Mouse (Mus musculus): ENCODE data around the gene Ppip5k1. TPM values are rescaled to one million over a fixed set of nuclear protein-coding genes. Genes with fewer than 3 reads are reported as not detected.

Ppip5k1 gene
- polyA plus RNA-seq, 1 experiment from 2014 or later: 21.2 TPM

- Histone ChIP-seq H3K4me2 (ENCODE audit: low read depth, low read length) (no peak overlapping the region), H3K9me3 (replicated peaks; ENCODE audit: control insufficient read depth, low read length) (no peaks in the 10 kb centered on the region), H3K4me3 (replicated peaks; ENCODE audit: low read length) (no peak overlapping the region), H3K36me3 (ENCODE audit: control insufficient read depth, insufficient read depth, low read length) (peaks cover 5% of the 10 kb centered on the region; the same call in 1 of the 2 replicates), H3K9ac (ENCODE audit: low read length) (no peak overlapping the region), H3K27ac (ENCODE audit: low read length) (no peak overlapping the region), H3K4me1 (ENCODE audit: control insufficient read depth, insufficient read depth, low read length) (no peaks in the 10 kb centered on the region), H3K27me3 (ENCODE audit: control insufficient read depth, insufficient read depth, low read length) (no peaks in the 10 kb centered on the region)
- ATAC-seq (ENCODE audit: insufficient read depth, low FRiP score): no peak
- 89% methylated on average over 10 of the region's 10 CpGs for WGBS
These were observed 32.2 kb downstream of the Ppip5k1 start for GRCm38 (mm10) chr2:121323041-121323440.

DNA sequence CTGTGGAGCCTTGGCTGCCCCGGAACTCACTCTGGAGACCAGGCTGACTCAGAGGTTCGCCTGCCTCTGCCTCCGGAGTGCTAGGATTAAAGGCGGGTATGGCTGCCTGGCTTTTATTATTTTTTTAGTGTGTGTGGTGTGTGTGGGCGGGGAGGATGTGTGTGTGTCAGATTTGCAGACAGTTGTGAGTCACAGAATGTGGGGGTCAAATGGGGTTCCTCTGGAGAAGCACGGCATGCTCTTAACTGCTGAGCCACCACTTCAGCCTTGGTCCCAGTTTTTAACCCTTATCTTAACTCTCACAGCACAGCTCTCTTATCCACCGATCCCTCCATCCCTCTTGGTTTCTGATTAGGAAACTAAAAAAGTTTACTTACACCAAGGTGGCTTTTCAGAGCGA, 38.9 kb downstream of the Ppip5k1 start:
- no peak for ATAC-seq (ENCODE audit: insufficient read depth, low FRiP score)
- no peaks in the 10 kb centered on the region for H3K27me3 ChIP-seq (ENCODE audit: control insufficient read depth, insufficient read depth, low read length)
- no peak overlapping the region for H3K4me3 ChIP-seq (replicated peaks; ENCODE audit: low read length)
- H3K9me3 ChIP-seq (replicated peaks; ENCODE audit: control insufficient read depth, low read length): no peaks in the 10 kb centered on the region
- no peak overlapping the region for H3K9ac ChIP-seq (ENCODE audit: low read length)
- no peaks in the 10 kb centered on the region for H3K4me1 ChIP-seq (ENCODE audit: control insufficient read depth, insufficient read depth, low read length)
- H3K27ac ChIP-seq (ENCODE audit: low read length): no peak overlapping the region
- no peak overlapping the region for H3K4me2 ChIP-seq (ENCODE audit: low read depth, low read length)
- H3K36me3 ChIP-seq (ENCODE audit: control insufficient read depth, insufficient read depth, low read length): peaks cover 1% of the 10 kb centered on the region; the same call in 1 of the 2 replicates
- 73% methylated on average over 8 of the region's 8 CpGs for WGBS

GRCm38 (mm10) chr2:121308997-121309416, 46.2 kb downstream of the Ppip5k1 start:
- peak overlapping the region; percentile 18; the same call in 1 of the 2 replicates for H3K4me3 ChIP-seq (replicated peaks; ENCODE audit: low read length)
- 0 out of 2 replicates have a peak overlapping the region, but pooled peaks have one; percentile 24 for H3K9ac ChIP-seq (ENCODE audit: low read length)
- no peaks in the 10 kb centered on the region; the same call in 1 of the 2 replicates for H3K4me1 ChIP-seq (ENCODE audit: control insufficient read depth, insufficient read depth, low read length)
- peak overlapping the region; percentile 30; the same call in 1 of the 2 replicates for H3K27ac ChIP-seq (ENCODE audit: low read length)
- ATAC-seq (ENCODE audit: insufficient read depth, low FRiP score): peak; percentile 56; the same call in 1 of the 2 replicates
- no peaks in the 10 kb centered on the region for H3K27me3 ChIP-seq (ENCODE audit: control insufficient read depth, insufficient read depth, low read length)
- H3K4me2 ChIP-seq (ENCODE audit: low read depth, low read length): peak overlapping the region; percentile 28
- H3K36me3 ChIP-seq (ENCODE audit: control insufficient read depth, insufficient read depth, low read length): 0 out of 2 replicates have a peak, but pooled peaks cover 8% of the 10 kb centered on the region
- H3K9me3 ChIP-seq (replicated peaks; ENCODE audit: control insufficient read depth, low read length): no peaks in the 10 kb centered on the region
- 20% methylated on average over 5 of the region's 5 CpGs for WGBS

DNA sequence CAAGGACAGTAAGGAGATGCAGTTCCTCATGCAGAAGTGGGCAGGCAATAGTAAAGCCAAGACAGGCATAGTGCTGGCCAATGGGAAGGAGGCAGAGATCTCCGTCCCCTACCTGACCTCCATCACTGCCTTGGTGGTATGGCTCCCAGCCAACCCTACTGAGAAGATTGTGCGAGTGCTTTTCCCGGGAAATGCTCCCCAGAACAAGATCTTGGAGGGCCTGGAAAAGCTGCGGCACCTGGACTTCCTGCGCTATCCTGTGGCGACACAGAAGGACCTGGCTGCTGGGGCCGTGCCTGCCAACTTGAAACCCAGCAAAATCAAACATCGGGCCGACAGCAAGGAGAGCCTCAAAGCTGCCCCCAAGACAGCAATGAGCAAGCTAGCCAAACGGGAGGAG, 55.2 kb downstream of the Ppip5k1 start:
- Histone ChIP-seq H3K9ac (ENCODE audit: low read length) (no peak overlapping the region), H3K4me3 (replicated peaks; ENCODE audit: low read length) (no peak overlapping the region), H3K27ac (ENCODE audit: low read length) (no peak overlapping the region), H3K27me3 (ENCODE audit: control insufficient read depth, insufficient read depth, low read length) (no peaks in the 10 kb centered on the region), H3K4me1 (ENCODE audit: control insufficient read depth, insufficient read depth, low read length) (peaks cover 20% of the 10 kb centered on the region), H3K4me2 (ENCODE audit: low read depth, low read length) (no peak overlapping the region), H3K36me3 (ENCODE audit: control insufficient read depth, insufficient read depth, low read length) (peaks cover 6% of the 10 kb centered on the region; the same call in 1 of the 2 replicates), H3K9me3 (replicated peaks; ENCODE audit: control insufficient read depth, low read length) (no peaks in the 10 kb centered on the region)
- ATAC-seq (ENCODE audit: insufficient read depth, low FRiP score): no peak
- WGBS: 74% methylated on average over 10 of the region's 10 CpGs

- Histone ChIP-seq H3K27me3 (ENCODE audit: control insufficient read depth, insufficient read depth, low read length) (no peaks in the 10 kb centered on the region), H3K4me2 (ENCODE audit: low read depth, low read length) (no peak overlapping the region), H3K36me3 (ENCODE audit: control insufficient read depth, insufficient read depth, low read length) (peaks cover 4% of the 10 kb centered on the region; the same call in 1 of the 2 replicates), H3K4me1 (ENCODE audit: control insufficient read depth, insufficient read depth, low read length) (peaks cover 24% of the 10 kb centered on the region), H3K9me3 (replicated peaks; ENCODE audit: control insufficient read depth, low read length) (no peaks in the 10 kb centered on the region), H3K4me3 (replicated peaks; ENCODE audit: low read length) (no peak overlapping the region), H3K27ac (ENCODE audit: low read length) (no peak overlapping the region), H3K9ac (ENCODE audit: low read length) (no peak overlapping the region)
- no peak for ATAC-seq (ENCODE audit: insufficient read depth, low FRiP score)
- 83% methylated on average over 17 of the region's 17 CpGs for WGBS
These were observed 55.7 kb downstream of the Ppip5k1 start for GRCm38 (mm10) chr2:121299471-121299870.

DNA sequence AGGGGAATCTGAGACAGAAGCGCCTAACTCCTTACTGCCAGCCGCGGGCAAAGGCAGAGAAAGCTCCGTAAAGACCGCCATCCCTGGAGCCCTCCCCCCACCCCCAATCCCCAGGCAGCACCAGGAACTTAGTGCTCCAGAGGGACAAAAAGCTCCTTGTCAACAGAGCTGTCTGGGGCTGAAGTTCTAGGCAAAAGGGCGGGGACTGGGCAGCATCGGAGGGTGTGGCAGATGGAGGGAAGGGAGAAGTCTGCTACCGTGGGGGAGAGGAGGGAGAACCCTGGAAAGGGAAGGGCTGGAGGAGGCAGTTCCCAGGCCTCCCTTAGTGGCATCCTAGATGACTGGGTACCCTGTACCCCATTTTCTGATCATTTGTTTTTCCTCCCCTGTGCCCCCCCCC, 57.1 kb downstream of the Ppip5k1 start:
- Histone ChIP-seq H3K36me3 (ENCODE audit: control insufficient read depth, insufficient read depth, low read length) (no peaks in the 10 kb centered on the region; the same call in 1 of the 2 replicates), H3K27me3 (ENCODE audit: control insufficient read depth, insufficient read depth, low read length) (no peaks in the 10 kb centered on the region), H3K9me3 (replicated peaks; ENCODE audit: control insufficient read depth, low read length) (no peaks in the 10 kb centered on the region), H3K27ac (ENCODE audit: low read length) (no peak overlapping the region), H3K4me3 (replicated peaks; ENCODE audit: low read length) (no peak overlapping the region), H3K4me1 (ENCODE audit: control insufficient read depth, insufficient read depth, low read length) (peaks cover 31% of the 10 kb centered on the region), H3K9ac (ENCODE audit: low read length) (no peak overlapping the region), H3K4me2 (ENCODE audit: low read depth, low read length) (peak overlapping the region; percentile 16; the same call in 1 of the 2 replicates)
- WGBS: 18% methylated on average over 8 of the region's 8 CpGs
- ATAC-seq (ENCODE audit: insufficient read depth, low FRiP score): no peak

DNA sequence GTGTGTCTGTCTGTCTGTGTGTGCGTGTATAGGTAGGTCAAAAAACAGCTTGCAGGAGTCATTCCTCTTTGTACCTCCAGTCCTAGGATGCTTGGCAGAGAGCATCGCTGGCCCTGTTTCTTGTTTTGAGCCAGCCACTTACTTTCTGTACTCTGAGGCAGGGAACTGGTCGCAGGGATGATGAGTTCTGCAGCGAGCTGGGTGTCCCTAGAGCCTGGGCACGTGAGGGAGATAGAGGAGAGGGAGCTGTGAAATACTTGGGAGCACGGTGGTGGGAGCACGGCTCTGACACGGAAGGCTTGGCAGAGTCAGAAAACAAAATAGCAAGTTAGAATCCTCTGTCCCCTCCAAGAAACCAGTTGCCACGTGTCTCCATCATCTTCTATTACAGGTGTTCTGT, 57.5 kb downstream of the Ppip5k1 start:
- Histone ChIP-seq H3K4me2 (ENCODE audit: low read depth, low read length) (peak overlapping the region; percentile 16; the same call in 1 of the 2 replicates), H3K9ac (ENCODE audit: low read length) (no peak overlapping the region; the same call in 1 of the 2 replicates), H3K4me1 (ENCODE audit: control insufficient read depth, insufficient read depth, low read length) (peaks cover 31% of the 10 kb centered on the region), H3K9me3 (replicated peaks; ENCODE audit: control insufficient read depth, low read length) (no peaks in the 10 kb centered on the region), H3K36me3 (ENCODE audit: control insufficient read depth, insufficient read depth, low read length) (no peaks in the 10 kb centered on the region; the same call in 1 of the 2 replicates), H3K27me3 (ENCODE audit: control insufficient read depth, insufficient read depth, low read length) (no peaks in the 10 kb centered on the region), H3K4me3 (replicated peaks; ENCODE audit: low read length) (no peak overlapping the region), H3K27ac (ENCODE audit: low read length) (no peak overlapping the region)
- ATAC-seq (ENCODE audit: insufficient read depth, low FRiP score): no peak
- 26% methylated on average over 9 of the region's 9 CpGs for WGBS

DNA sequence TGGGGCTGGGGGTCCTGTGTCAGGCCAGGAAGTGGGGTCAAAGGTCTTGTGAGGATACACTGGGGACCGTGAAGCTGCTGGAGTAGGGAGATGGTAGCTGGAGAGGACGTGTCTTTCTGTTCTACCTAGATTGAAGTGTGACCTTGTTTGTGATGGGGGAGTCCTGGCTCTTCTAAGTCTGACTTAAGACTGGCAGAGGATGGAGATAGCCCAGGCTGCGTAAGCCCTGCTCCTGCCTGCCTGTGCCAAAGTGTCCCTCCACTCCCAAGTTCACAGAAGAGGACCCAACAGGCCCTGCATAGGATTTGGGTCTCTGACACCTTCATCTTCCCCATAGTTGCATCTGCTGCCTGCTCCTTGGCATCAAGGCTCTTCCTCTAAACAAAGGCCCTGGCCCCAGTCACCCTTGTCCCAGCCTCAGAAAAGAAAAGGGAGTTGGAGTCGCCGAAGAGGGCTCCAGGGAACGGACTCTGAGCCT, 58.4 kb downstream of the Ppip5k1 start:
- H3K27ac ChIP-seq (ENCODE audit: low read length): no peak overlapping the region
- no peaks in the 10 kb centered on the region; the same call in 1 of the 2 replicates for H3K36me3 ChIP-seq (ENCODE audit: control insufficient read depth, insufficient read depth, low read length)
- peaks cover 31% of the 10 kb centered on the region for H3K4me1 ChIP-seq (ENCODE audit: control insufficient read depth, insufficient read depth, low read length)
- H3K9ac ChIP-seq (ENCODE audit: low read length): peak overlapping the region; percentile 59
- no peaks in the 10 kb centered on the region for H3K9me3 ChIP-seq (replicated peaks; ENCODE audit: control insufficient read depth, low read length)
- peak overlapping the region; percentile 52 for H3K4me2 ChIP-seq (ENCODE audit: low read depth, low read length)
- ATAC-seq (ENCODE audit: insufficient read depth, low FRiP score): no peak
- 26% methylated on average over 6 of the region's 6 CpGs for WGBS
- peak overlapping the region; percentile 50 for H3K4me3 ChIP-seq (replicated peaks; ENCODE audit: low read length)
- no peaks in the 10 kb centered on the region for H3K27me3 ChIP-seq (ENCODE audit: control insufficient read depth, insufficient read depth, low read length)

GRCm38 (mm10) chr2:121295608-121296571, 59.3 kb downstream of the Ppip5k1 start:
- Histone ChIP-seq H3K4me3 (replicated peaks; ENCODE audit: low read length) (peak overlapping the region; percentile 50), H3K36me3 (ENCODE audit: control insufficient read depth, insufficient read depth, low read length) (no peaks in the 10 kb centered on the region; the same call in 1 of the 2 replicates), H3K9me3 (replicated peaks; ENCODE audit: control insufficient read depth, low read length) (no peaks in the 10 kb centered on the region), H3K4me1 (ENCODE audit: control insufficient read depth, insufficient read depth, low read length) (peaks cover 31% of the 10 kb centered on the region), H3K9ac (ENCODE audit: low read length) (peak overlapping the region; percentile 59), H3K27ac (ENCODE audit: low read length) (peak overlapping the region; percentile 61; the same call in 1 of the 2 replicates), H3K27me3 (ENCODE audit: control insufficient read depth, insufficient read depth, low read length) (no peaks in the 10 kb centered on the region), H3K4me2 (ENCODE audit: low read depth, low read length) (peak overlapping the region; percentile 52)
- peak; percentile 10 for ATAC-seq (ENCODE audit: insufficient read depth, low FRiP score)
- WGBS: 1% methylated on average over 15 of the region's 15 CpGs
